8 mouse cellular contexts compared by ENCODE assay signal in genomic region chr9:60599489-60599888, GRCm38 (mm10).
DNase-seq lines count a peak whose midpoint lies in the region; ATAC-seq and TF ChIP-seq lines count a peak whose summit lies in the region.

No protein-coding gene starts in this region.

- 54% methylated on average over 2 of the region's 2 CpGs for WGBS in kidney, embryonic 15.5 days
- WGBS in liver, postnatal 0 days (ENCODE audit: insufficient replicate concordance) = 38% methylated on average over 2 of the region's 2 CpGs
- WGBS in stomach, postnatal 0 days = 57% methylated on average over 2 of the region's 2 CpGs

- peak; percentile 37 for DNase-seq in adrenal gland, postnatal 14 days
- no peak for DNase-seq in adrenal gland, adult 18-20 months (ENCODE audit: low spot score in 2 of 2)
- DNase-seq in kidney, adult 18-20 months = peak; percentile 22
- DNase-seq in CH12.LX (ENCODE audit: extremely low read depth) = peak; percentile 44
- peak; percentile 12 for DNase-seq in embryo, embryonic 9.5 days (ENCODE audit: extremely low spot score)
- DNase-seq in liver, postnatal 0 days = peak; percentile 22
- DNase-seq in stomach, postnatal 0 days (ENCODE audit: low spot score) = peak; percentile 30

- H3K4me2 ChIP-seq in kidney, embryonic 15.5 days = no peak overlapping the region
- no peak overlapping the region for H3K4me2 ChIP-seq in CH12.LX (ENCODE audit: insufficient read depth, low read depth, poor library complexity, severe bottlenecking)
- no peak overlapping the region for H3K4me2 ChIP-seq in liver, postnatal 0 days (ENCODE audit: low read depth, low read length)
- no peak overlapping the region for H3K4me2 ChIP-seq in stomach, postnatal 0 days (replicated peaks; ENCODE audit: low read depth)

- TF ChIP-seq CTCF in CH12.LX (conservative IDR thresholded peaks at IDR 0.05 in 1 of 2, IDR thresholded peaks at IDR 0.05 in 1 of 2; ENCODE audit: low read depth in 2 of 2, low read length in 2 of 2) = peak; percentile 72 to 84
- TF ChIP-seq CTCF in liver, postnatal 0 days (IDR thresholded peaks at IDR 0.05; ENCODE audit: low read depth) = peak; percentile 79
- peak; percentile 93 for TF ChIP-seq CTCF in stomach, postnatal 0 days (IDR thresholded peaks at IDR 0.05; ENCODE audit: low read depth)

- no peaks in the 10 kb centered on the region for H3K79me2 ChIP-seq in CH12.LX (replicated peaks; ENCODE audit: control insufficient read depth, extremely low read depth, insufficient read depth, poor library complexity, severe bottlenecking)

- TF ChIP-seq RAD21 in CH12.LX (IDR thresholded peaks at IDR 0.05; ENCODE audit: low read depth, low read length) = peak; percentile 89

- no peak overlapping the region for H3K27ac ChIP-seq in kidney, embryonic 15.5 days
- H3K27ac ChIP-seq in CH12.LX (ENCODE audit: insufficient read depth, low read depth) = no peak overlapping the region
- no peak overlapping the region for H3K27ac ChIP-seq in liver, postnatal 0 days (ENCODE audit: low read depth)
- no peak overlapping the region for H3K27ac ChIP-seq in stomach, postnatal 0 days (replicated peaks)

- H3K27me3 ChIP-seq in kidney, embryonic 15.5 days = no peaks in the 10 kb centered on the region
- H3K27me3 ChIP-seq in CH12.LX (replicated peaks) = no peaks in the 10 kb centered on the region
- no peaks in the 10 kb centered on the region for H3K27me3 ChIP-seq in liver, postnatal 0 days (ENCODE audit: insufficient read depth, low read length)
- H3K27me3 ChIP-seq in stomach, postnatal 0 days (ENCODE audit: control insufficient read depth, insufficient read depth, low read length) = no peaks in the 10 kb centered on the region

- no peak for TF ChIP-seq POLR2A in CH12.LX (IDR thresholded peaks at IDR 0.05; ENCODE audit: low read depth, low read length)

- no peak overlapping the region for H3K9ac ChIP-seq in kidney, embryonic 15.5 days
- no peak overlapping the region for H3K9ac ChIP-seq in CH12.LX (ENCODE audit: insufficient read depth, low read depth)
- no peak overlapping the region for H3K9ac ChIP-seq in liver, postnatal 0 days (replicated peaks)
- H3K9ac ChIP-seq in stomach, postnatal 0 days (ENCODE audit: low read length) = no peak overlapping the region

- no peaks in the 10 kb centered on the region for H3K4me1 ChIP-seq in kidney, embryonic 15.5 days
- peaks cover 4 to 29% of the 10 kb centered on the region in 2 experiments; a peak in 3 of 4 replicates for H3K4me1 ChIP-seq in CH12.LX (ENCODE audit: control insufficient read depth in 1 of 2, insufficient read depth in 2 of 2)
- 0 out of 2 replicates have a peak, but pooled peaks cover 3% of the 10 kb centered on the region for H3K4me1 ChIP-seq in liver, postnatal 0 days (ENCODE audit: insufficient read depth)
- H3K4me1 ChIP-seq in stomach, postnatal 0 days (replicated peaks; ENCODE audit: control insufficient read depth, insufficient read depth) = no peaks in the 10 kb centered on the region

- TF ChIP-seq EP300 in CH12.LX (IDR thresholded peaks at IDR 0.05; ENCODE audit: low read length) = no peak
- TF ChIP-seq EP300 in liver, postnatal 0 days (IDR thresholded peaks at IDR 0.05; ENCODE audit: low read depth) = no peak
- TF ChIP-seq EP300 in stomach, postnatal 0 days (optimal IDR thresholded peaks at IDR 0.05) = no peak

- in situ Hi-C loops in CH12.LX (cut with MboI; ENCODE audit: low pct_ligation_motif_present, low pct_unique_long_range_greater_than_20kb, low sequenced_read_pairs) = loop anchor here (10.0 kb wide), 1 partner anchor 355 kb away; no protein-coding TSS in a partner anchor

- ATAC-seq in kidney, embryonic 15.5 days (replicated peaks; ENCODE audit: low FRiP score) = no peak
- ATAC-seq in liver, postnatal 0 days = no peak
- peak; percentile 59; the same call in 1 of the 2 replicates for ATAC-seq in stomach, postnatal 0 days (ENCODE audit: low FRiP score, low TSS enrichment)

- 0 out of 2 replicates have a peak, but pooled peaks cover 6% of the 10 kb centered on the region for H3K36me3 ChIP-seq in kidney, embryonic 15.5 days
- H3K36me3 ChIP-seq in CH12.LX (replicated peaks in 1 of 2; ENCODE audit: control insufficient read depth in 1 of 2, insufficient read depth in 1 of 2, low read length in 1 of 2) = peaks cover 2 to 13% of the 10 kb centered on the region in 2 experiments
- H3K36me3 ChIP-seq in liver, postnatal 0 days (replicated peaks; ENCODE audit: insufficient read depth, low read length) = no peaks in the 10 kb centered on the region
- no peaks in the 10 kb centered on the region; the same call in 1 of the 2 replicates for H3K36me3 ChIP-seq in stomach, postnatal 0 days (ENCODE audit: control insufficient read depth, insufficient read depth, low read length)

- no peak overlapping the region for H3K4me3 ChIP-seq in kidney, embryonic 15.5 days (replicated peaks)
- no peak overlapping the region for H3K4me3 ChIP-seq in CH12.LX (replicated peaks in 1 of 3; ENCODE audit: low read depth in 2 of 3, low read length in 2 of 3, poor library complexity in 1 of 3)
- H3K4me3 ChIP-seq in liver, postnatal 0 days (ENCODE audit: low read depth, low read length) = no peak overlapping the region
- no peak overlapping the region for H3K4me3 ChIP-seq in stomach, postnatal 0 days (ENCODE audit: low read depth, low read length)

- dilution Hi-C loops in CH12.LX (cut with MboI; ENCODE audit: extremely low pct_ligation_motif_present, extremely low pct_unique_long_range_greater_than_20kb, low sequenced_read_pairs) = no loop called here

- H3K9me3 ChIP-seq in kidney, embryonic 15.5 days (replicated peaks) = no peaks in the 10 kb centered on the region
- H3K9me3 ChIP-seq in CH12.LX (replicated peaks; ENCODE audit: low read length) = no peaks in the 10 kb centered on the region
- no peaks in the 10 kb centered on the region for H3K9me3 ChIP-seq in liver, postnatal 0 days (ENCODE audit: low read length)
- H3K9me3 ChIP-seq in stomach, postnatal 0 days (ENCODE audit: control insufficient read depth, low read length) = no peaks in the 10 kb centered on the region

TF ChIP-seq in CH12.LX, 34 proteins besides CTCF, POLR2A, EP300 and RAD21:
- TF ChIP-seq KAT2A (IDR thresholded peaks at IDR 0.05; ENCODE audit: insufficient replicate concordance, low read length) = no peak
- TF ChIP-seq SMC3 (IDR thresholded peaks at IDR 0.05; ENCODE audit: low read depth, low read length) = peak; percentile 65

Comparison
In these comparisons a context has a peak if more than half of its experiments do, and no peak if none do; other contexts are left out.
1. DNase-seq: peak in adrenal gland, postnatal 14 days (single experiment), kidney, adult 18-20 months (single experiment), CH12.LX (single experiment), embryo, embryonic 9.5 days (single experiment), liver, postnatal 0 days (single experiment) and stomach, postnatal 0 days (single experiment); none in adrenal gland, adult 18-20 months (0 of 2).
2. Peak in every context shown above with its lines, with median percentiles within 50 percentile points of each other: CTCF ChIP-seq.